Mouse (Mus musculus) granulocyte monocyte progenitor cell, adult 5-6 weeks (primary cell): ENCODE measurements around the gene Prss16. TPM values are rescaled to one million over a fixed set of nuclear protein-coding genes. Genes with fewer than 3 reads are reported as not detected.

Experiments
- ATAC-seq: replicated peaks from 2 replicates; pipeline ENCODE4 v1.8.0; 2016; ENCODE audit warnings: mild to moderate bottlenecking, moderate TSS enrichment, inconsistent platforms; ENCODE audit not compliant: poor library complexity, severe bottlenecking
- total RNA-seq, 2 experiments: library from RNA; stranded (forward) in 1 of 2; stranded (reverse) in 1 of 2; fragments of 200-712, 200-1000 nt in 1 of 2; fragments of >200 nt in 1 of 2; fragmentation: Nextera tagmentation in 1 of 2; gene quantifications; 2 replicates each; pipeline ENCODE4 v1.2.3; 2014 to 2017

Prss16 gene
- total RNA-seq, 2 experiments from 2014 or later: 9.1 to 12.8 TPM

DNA sequence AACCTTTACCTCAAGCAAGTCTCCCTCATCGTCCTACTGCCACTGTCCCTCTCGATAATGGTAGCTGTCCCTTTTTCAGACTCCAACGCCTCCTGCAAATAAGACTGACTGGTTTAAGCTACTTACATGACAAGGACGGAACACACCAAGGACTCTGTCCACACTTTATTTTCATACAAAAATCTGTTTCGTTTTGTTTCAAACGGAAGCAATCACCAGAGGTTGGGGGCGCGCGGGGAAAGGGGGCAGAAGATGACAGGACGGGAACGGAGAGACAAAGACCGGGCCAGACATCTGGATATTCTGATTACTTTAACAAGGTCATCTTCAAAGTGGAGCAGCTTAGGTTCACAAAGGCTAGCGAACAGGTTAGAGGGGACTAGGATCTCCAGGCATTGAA is 4.2 kb upstream of the Prss16 start:
- no peak for ATAC-seq

- ATAC-seq: no peak
These were observed 835 bp downstream of the Prss16 start for GRCm38 (mm10) chr13:22008707-22009106.

DNA sequence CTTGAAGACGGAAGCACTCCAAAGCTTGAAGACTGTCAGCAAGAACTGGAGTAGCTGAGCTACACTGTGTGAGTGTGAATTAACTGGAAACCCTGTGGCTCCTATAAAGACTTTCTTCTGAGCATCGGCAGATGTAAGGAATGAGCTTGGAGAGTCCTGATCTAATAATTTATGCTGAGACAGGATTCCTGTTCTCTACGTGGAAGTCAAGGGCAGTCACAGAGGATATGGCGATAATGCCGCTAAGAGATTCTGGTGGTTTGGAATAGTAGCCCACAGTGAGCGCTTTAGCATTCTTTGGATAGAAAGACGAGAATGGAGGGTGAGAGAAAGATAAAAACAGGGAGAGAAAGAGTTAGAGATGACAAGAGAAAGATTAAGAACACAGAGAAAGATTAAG is 1.7 kb downstream of the Prss16 start:
- ATAC-seq: no peak

- ATAC-seq: no peak
These were observed 2.4 kb downstream of the Prss16 start for GRCm38 (mm10) chr13:22007121-22007510.

- ATAC-seq: peak; percentile 43
These were observed 3.0 kb downstream of the Prss16 start for GRCm38 (mm10) chr13:22006334-22007120.

- peak; percentile 52 for ATAC-seq
These were observed 3.8 kb downstream of the Prss16 start for GRCm38 (mm10) chr13:22005605-22006333.

- peak; percentile 57 for ATAC-seq
These were observed 7.7 kb downstream of the Prss16 start for GRCm38 (mm10) chr13:22001823-22002222.

GRCm38 (mm10) chr13:22001346-22001745 is 8.2 kb downstream of the Prss16 start:
- peak; percentile 41 for ATAC-seq

GRCm38 (mm10) chr13:21999147-21999546 is 10.4 kb downstream of the Prss16 start:
- ATAC-seq: no peak

GRCm38 (mm10) chr13:21998412-21998811 is 11.1 kb downstream of the Prss16 start:
- ATAC-seq: no peak

GRCm38 (mm10) chr13:21997821-21998220 is 11.7 kb downstream of the Prss16 start:
- no peak for ATAC-seq

- no peak for ATAC-seq
These were observed 12.2 kb downstream of the Prss16 start for GRCm38 (mm10) chr13:21997201-21997820.

GRCm38 (mm10) chr13:21996840-21997185 is 12.7 kb downstream of the Prss16 start:
- ATAC-seq: no peak

DNA sequence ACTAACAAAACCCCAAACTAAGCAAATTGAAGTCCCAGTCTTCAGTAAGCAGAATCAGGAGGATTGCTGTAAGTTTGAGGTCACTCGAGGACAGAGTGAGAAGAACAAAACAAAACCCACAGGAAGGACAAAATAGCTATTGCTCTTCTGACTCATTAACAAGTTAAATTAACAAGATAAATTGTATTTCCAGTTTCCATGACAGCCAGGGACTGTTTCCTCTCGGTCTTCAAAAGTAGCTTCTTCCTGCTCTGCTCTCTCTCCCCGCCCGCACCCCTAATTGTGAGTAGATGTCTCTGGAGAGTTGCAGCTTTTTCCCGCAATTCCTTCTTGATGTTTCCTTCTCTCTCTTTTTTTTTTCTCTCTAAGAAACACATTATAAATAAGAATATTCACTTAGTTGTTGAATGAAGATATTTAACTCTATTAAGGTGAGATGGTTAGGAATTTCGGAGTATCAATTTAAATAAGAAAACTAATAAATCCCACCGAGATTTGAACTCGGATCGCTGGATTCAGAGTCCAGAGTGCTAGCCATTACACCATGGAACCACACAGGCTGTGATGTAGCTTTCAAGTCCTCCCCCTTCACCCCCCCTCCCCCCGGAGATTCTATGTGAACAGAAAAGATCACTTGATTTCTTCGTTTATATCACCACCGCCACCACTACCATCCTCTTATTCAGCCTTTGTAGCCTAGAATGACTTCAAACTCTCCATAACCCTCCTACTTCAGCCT is 13.3 kb downstream of the Prss16 start:
- peak; percentile 66 for ATAC-seq

GRCm38 (mm10) chr13:21995331-21995914 is 14.1 kb downstream of the Prss16 start:
- ATAC-seq: peak; percentile 67

- ATAC-seq: no peak
These were observed 14.6 kb downstream of the Prss16 start for GRCm38 (mm10) chr13:21994896-21995295.

- no peak for ATAC-seq
These were observed 15.4 kb downstream of the Prss16 start for GRCm38 (mm10) chr13:21993957-21994738.

- ATAC-seq: no peak
These were observed 17.0 kb downstream of the Prss16 start for GRCm38 (mm10) chr13:21992550-21992949.

- ATAC-seq: no peak
These were observed 25.1 kb downstream of the Prss16 start for GRCm38 (mm10) chr13:21984486-21984885.
